Mouse (Mus musculus) forebrain, embryonic 11.5 days (tissue): ENCODE measurements around the gene Mki67. TPM values are rescaled to one million over a fixed set of nuclear protein-coding genes. Genes with fewer than 3 reads are reported as not detected.
A peak's percentile ranks its signal among the peaks of the same experiment; 100 is the strongest.
"Not testable (repeated sequence)": the region's sequence is repeated elsewhere in the genome, so short reads cannot be mapped to it uniquely, and the experiment has no call there.

Experiments used
- ATAC-seq: fragments of 200-750 bp; cut with Nextera tagmentation; replicated peaks from 2 replicates; pipeline ENCODE4 v1.8.0; 2017; ENCODE audit warnings: moderate TSS enrichment; ENCODE audit not compliant: low FRiP score
- DNase-seq: peaks from one replicate; pipeline ENCODE4 v3.0.0-alpha.2; 2017; ENCODE audit warnings: low spot score
- H3K27ac ChIP-seq: fragments of 300-500 bp; sonication (generic); 2 replicates; pipeline ENCODE4 v1.5.1; 2014; ENCODE audit warnings: low read depth, low read length
- H3K27me3 ChIP-seq: fragments of 300-500 bp; sonication (generic); 2 replicates; pipeline ENCODE4 v1.6.1; 2014; ENCODE audit warnings: mild to moderate bottlenecking, low read length, mixed read lengths; ENCODE audit not compliant: control insufficient read depth, insufficient read depth
- H3K36me3 ChIP-seq: fragments of 300-500 bp; sonication (generic); 2 replicates; pipeline ENCODE4 v1.6.1; 2014; ENCODE audit warnings: mild to moderate bottlenecking, low read length, moderate library complexity, mixed read lengths; ENCODE audit not compliant: control insufficient read depth, insufficient read depth
- H3K4me1 ChIP-seq: fragments of 300-500 bp; sonication (generic); replicated peaks from 2 replicates; pipeline ENCODE4 v1.6.1; 2014; ENCODE audit warnings: low read length, mixed read lengths; ENCODE audit not compliant: control insufficient read depth, insufficient read depth
- H3K4me2 ChIP-seq: fragments of 300-500 bp; sonication (generic); 2 replicates; pipeline ENCODE4 v1.6.1; 2014; ENCODE audit warnings: low read depth, mild to moderate bottlenecking, low read length, moderate library complexity, mixed read lengths; ENCODE audit not compliant: severe bottlenecking
- H3K4me3 ChIP-seq: fragments of 300-500 bp; sonication (generic); 2 replicates; pipeline ENCODE4 v1.5.1; 2014; ENCODE audit warnings: low read depth, low read length
- H3K9ac ChIP-seq: fragments of 300-500 bp; sonication (generic); 2 replicates; pipeline ENCODE4 v1.6.1; 2014; ENCODE audit warnings: low read length
- H3K9me3 ChIP-seq: fragments of 300-500 bp; sonication (generic); 2 replicates; pipeline ENCODE4 v1.6.1; 2016; ENCODE audit warnings: low read length, mixed read lengths; ENCODE audit not compliant: control insufficient read depth
- WGBS: fragments of 180-500 bp; shearing (Covaris S2); extraction: QIAGEN DNeasy Blood & Tissue Kit; methylation state at CpG from one replicate; pipeline ENCODE4 v1.1.7; 2014; 5-methylcytosine and 5-hydroxymethylcytosine counted together
- polyA plus RNA-seq: library from polyadenylated mRNA; unstranded; fragments of >200 nt; fragmentation: Nextera tagmentation; extraction: Ambion mirVana; gene quantifications from 2 replicates; pipeline ENCODE4 v1.2.1, GENCODE M21; 2014

Mki67 gene
- polyA plus RNA-seq, 1 experiment from 2014 or later = 76.5 TPM

DNA sequence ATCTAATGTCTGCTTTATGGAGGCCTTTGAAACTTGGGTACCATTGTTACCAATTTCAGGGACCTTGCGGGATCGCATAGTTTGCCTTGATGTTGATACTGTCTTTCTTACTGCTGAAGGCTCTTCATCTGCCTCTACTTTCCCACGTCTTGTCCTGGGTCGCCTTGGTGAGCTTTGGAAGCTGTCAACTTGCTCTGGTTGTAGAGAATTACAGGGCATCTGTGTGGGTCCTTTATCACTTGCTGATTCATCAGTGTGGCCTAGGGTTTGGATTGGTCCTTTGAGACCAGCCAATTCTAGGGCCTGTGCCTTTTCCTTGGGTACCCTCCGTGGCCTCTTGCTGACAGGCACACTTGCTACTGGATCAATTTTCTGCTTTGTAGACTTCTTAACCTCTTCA lies 21.4 kb downstream of the Mki67 start:
- WGBS = 93% methylated on average over 5 of the region's 5 CpGs
- H3K4me3 ChIP-seq = no peak overlapping the region
- no peak overlapping the region for H3K9ac ChIP-seq
- H3K4me1 ChIP-seq = no peaks in the 10 kb centered on the region
- ATAC-seq (no peak), DNase-seq (peak; percentile 24)
- no peaks in the 10 kb centered on the region for H3K9me3 ChIP-seq
- no peaks in the 10 kb centered on the region for H3K27me3 ChIP-seq
- no peak overlapping the region for H3K4me2 ChIP-seq
- H3K36me3 ChIP-seq = peaks cover 30% of the 10 kb centered on the region
- no peak overlapping the region for H3K27ac ChIP-seq

DNA sequence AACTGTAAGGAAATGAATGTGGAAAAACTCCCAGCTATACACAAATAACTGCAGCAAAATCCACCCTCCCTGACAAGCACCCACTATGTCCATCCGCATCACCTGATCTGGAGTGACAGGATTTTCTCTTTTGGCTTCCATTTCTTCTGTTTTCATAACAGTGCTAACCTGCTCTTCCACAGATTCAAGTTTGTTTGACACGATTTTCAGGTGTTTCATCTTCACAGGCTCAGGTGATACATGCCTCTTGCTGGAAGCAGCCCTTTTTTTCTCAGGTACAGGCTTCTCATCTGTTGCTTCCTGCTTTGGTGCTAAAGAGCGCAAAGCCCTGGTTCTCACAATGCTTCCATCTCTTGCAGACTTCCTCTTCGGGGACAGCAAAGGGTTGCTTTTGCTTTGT lies 22.0 kb downstream of the Mki67 start:
- DNase-seq = peak; percentile 4
- WGBS = 92% methylated on average over 4 of the region's 4 CpGs
- no peak overlapping the region for H3K27ac ChIP-seq

DNA sequence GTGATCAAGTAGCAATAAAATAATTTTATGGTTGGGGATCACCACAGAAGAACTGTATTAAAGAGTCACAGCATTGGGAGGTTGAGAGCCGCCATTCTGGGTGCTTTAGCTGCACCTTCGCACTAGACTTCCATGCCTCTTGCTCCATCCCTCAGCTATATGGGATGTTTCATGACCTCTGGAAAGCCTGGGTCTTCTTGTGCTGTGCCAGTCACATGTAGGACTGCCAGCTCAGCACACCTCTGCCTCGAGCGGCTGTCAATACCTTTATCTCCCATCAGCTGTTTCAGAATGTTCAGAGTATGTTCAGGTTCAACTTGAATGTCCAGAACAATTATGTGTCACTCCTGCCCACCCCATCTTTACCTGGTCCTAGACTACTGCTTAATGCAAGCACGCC lies 24.2 kb downstream of the Mki67 start:
- ATAC-seq (no peak), DNase-seq (no peak)
- H3K27me3 ChIP-seq = no peaks in the 10 kb centered on the region
- no peak overlapping the region for H3K4me3 ChIP-seq
- 93% methylated on average over 5 of the region's 5 CpGs for WGBS
- no peak overlapping the region for H3K4me2 ChIP-seq
- H3K9me3 ChIP-seq = no peaks in the 10 kb centered on the region
- H3K27ac ChIP-seq = no peak overlapping the region
- H3K4me1 ChIP-seq = no peaks in the 10 kb centered on the region
- H3K9ac ChIP-seq = no peak overlapping the region
- H3K36me3 ChIP-seq = peaks cover 37% of the 10 kb centered on the region

More for the DNA sequence above, 22.0 kb downstream of the Mki67 start:
- Histone ChIP-seq H3K27me3 (no peaks in the 10 kb centered on the region), H3K4me1 (no peaks in the 10 kb centered on the region), H3K4me3 (no peak overlapping the region), H3K9me3 (no peaks in the 10 kb centered on the region), H3K9ac (no peak overlapping the region), H3K36me3 (peaks cover 30% of the 10 kb centered on the region), H3K4me2 (no peak overlapping the region)
- no peak for ATAC-seq

DNA sequence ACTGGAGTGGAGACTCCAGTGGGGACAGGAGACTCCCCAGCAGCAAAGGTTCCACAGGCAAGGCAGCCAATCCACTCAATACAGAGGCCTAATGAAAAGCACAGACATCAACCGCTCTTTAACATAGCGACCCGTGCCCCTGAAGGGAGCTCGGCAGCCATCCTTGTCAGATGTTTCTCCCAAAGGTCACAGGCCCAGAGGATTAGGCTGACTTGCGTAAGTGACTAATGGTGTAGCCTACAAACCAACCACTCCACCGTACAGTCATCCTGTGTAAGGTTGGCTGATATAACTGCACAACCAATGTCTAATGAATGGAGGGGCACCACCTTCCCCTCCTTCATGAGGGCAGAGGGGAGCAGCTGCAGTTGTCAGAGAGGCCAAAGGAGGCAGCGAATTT lies 26.8 kb downstream of the Mki67 start:
- no peak overlapping the region for H3K27ac ChIP-seq
- H3K27me3 ChIP-seq = no peaks in the 10 kb centered on the region
- H3K4me3 ChIP-seq = no peak overlapping the region
- H3K4me1 ChIP-seq = no peaks in the 10 kb centered on the region
- H3K9me3 ChIP-seq = no peaks in the 10 kb centered on the region
- DNase-seq (peak; percentile 20), ATAC-seq (no peak)
- H3K36me3 ChIP-seq = peaks cover 22% of the 10 kb centered on the region; the same call in 1 of the 2 replicates
- 94% methylated on average over 7 of the region's 7 CpGs for WGBS
- H3K9ac ChIP-seq = no peak overlapping the region
- H3K4me2 ChIP-seq = no peak overlapping the region

DNA sequence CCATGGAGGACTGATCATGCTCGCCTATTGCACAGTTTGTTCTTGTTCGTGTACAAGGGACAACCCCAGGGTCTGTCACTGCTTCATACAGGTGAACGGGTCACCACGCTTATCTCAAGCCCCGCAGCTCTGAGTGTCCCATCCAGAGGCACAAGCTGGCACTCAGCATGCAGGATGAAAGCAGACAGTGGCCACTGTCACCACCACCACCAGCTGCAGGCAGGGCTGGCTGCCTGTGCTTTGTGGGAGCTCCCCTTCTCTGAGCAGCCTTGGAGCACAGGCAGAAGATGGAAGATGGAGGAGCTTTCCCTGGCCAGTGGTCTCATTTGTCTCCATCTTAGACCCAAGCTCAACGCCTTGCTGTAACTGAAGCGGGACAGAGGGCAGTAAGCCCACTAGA lies 31.2 kb downstream of the Mki67 start:
- Histone ChIP-seq H3K9me3 (no peaks in the 10 kb centered on the region), H3K27me3 (no peaks in the 10 kb centered on the region), H3K4me2 (no peak overlapping the region), H3K27ac (no peak overlapping the region), H3K36me3 (peaks cover 8% of the 10 kb centered on the region; the same call in 1 of the 2 replicates), H3K4me3 (no peak overlapping the region), H3K4me1 (no peaks in the 10 kb centered on the region), H3K9ac (no peak overlapping the region)
- 91% methylated on average over 7 of the region's 7 CpGs for WGBS
- no peak for ATAC-seq
- DNase-seq = no peak

DNA sequence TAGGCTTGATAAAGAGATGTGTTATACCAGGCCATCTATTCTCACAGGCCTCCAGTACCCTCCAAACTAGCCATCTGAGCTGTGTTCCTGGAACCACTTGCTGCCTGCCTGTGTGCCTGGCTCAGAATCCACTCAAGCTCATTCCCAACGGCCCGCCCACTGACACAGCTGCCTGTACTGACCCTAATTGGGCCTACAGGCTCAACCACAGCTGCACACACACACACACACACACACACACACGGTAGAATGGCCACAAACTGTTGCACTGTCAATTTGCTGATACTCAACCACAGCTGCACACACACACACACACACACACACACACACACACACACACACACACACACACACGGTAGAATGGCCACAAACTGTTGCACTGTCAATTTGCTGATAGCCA lies 32.1 kb downstream of the Mki67 start:
- WGBS = 81% methylated on average over 4 of the region's 4 CpGs
- H3K27me3 ChIP-seq, H3K9me3 ChIP-seq, H3K9ac ChIP-seq, H3K4me1 ChIP-seq, H3K4me3 ChIP-seq, H3K4me2 ChIP-seq, H3K27ac ChIP-seq, H3K36me3 ChIP-seq, DNase-seq, ATAC-seq: not testable (repeated sequence)

DNA sequence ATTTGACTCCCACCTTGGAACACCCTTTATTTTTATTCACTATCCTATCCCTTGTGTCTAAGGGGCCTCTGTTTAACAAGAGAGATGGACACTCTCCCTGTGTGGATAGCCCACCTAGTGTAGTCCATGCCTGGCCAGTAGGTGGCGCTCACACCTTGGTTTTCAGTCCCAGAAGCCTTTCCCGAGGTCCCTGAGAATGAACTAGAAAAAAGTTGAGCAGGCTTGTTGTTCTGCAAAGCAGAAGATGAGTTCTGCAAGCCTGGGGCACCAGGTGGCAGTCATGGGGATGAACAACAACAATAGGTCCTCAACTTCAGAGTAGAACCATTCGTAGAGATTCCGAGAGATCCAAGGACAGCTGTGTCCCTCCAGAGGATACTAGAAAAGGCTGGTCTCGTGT lies 35.8 kb downstream of the Mki67 start:
- WGBS = 65% methylated on average over 5 of the region's 5 CpGs
- ATAC-seq (no peak), DNase-seq (no peak)
- H3K4me2 ChIP-seq = no peak overlapping the region
- H3K4me1 ChIP-seq = no peaks in the 10 kb centered on the region
- H3K9ac ChIP-seq = no peak overlapping the region
- no peak overlapping the region for H3K4me3 ChIP-seq
- no peak overlapping the region for H3K27ac ChIP-seq
- no peaks in the 10 kb centered on the region for H3K9me3 ChIP-seq
- H3K27me3 ChIP-seq = no peaks in the 10 kb centered on the region
- no peaks in the 10 kb centered on the region; the same call in 1 of the 2 replicates for H3K36me3 ChIP-seq

DNA sequence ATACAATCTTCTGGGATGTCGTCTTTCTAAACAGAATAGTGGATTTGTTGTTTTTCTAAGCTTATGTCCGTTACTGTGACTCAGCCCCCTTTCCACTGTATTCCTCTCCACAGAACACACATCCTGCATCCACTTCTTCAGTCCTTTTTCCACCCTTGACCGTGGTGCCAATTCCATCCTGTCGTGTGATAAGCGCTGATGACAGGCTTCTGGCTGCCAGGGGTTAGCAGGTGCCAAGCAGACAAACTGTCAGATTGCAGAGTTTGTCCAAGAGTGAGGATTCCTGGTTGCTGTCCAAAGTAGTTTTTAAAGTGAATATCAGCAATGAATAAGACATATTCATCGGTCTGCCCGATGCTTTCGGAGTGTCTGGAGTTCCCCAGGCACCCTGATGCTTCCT lies 39.4 kb downstream of the Mki67 start:
- no peak for ATAC-seq
- WGBS = 90% methylated on average over 8 of the region's 8 CpGs

DNA sequence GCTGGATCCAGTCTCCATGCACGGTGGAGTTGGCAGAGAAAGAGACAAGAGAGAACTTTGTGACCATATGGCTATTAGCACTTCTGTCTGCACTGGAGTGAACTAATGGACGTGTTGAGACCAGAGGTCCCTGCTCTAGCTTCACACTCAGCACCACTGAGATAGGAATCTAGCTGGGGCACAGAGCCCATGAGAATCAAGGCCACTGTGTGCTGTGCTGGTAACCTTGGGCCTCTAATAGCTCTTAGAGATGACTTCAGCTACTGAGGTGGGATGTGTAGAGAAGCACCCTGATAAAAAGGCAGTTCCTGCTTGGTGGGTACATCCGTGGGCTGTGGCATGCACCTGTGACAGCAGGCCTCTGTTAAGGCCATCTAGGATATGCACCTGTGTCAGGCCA lies 42.6 kb downstream of the Mki67 start:
- DNase-seq (no peak), ATAC-seq (no peak)
- Histone ChIP-seq H3K4me1 (no peaks in the 10 kb centered on the region), H3K4me2 (no peak overlapping the region), H3K9ac (no peak overlapping the region), H3K9me3 (no peaks in the 10 kb centered on the region), H3K27ac (no peak overlapping the region), H3K27me3 (no peaks in the 10 kb centered on the region), H3K4me3 (no peak overlapping the region), H3K36me3 (no peaks in the 10 kb centered on the region)
- 73% methylated on average over 3 of the region's 3 CpGs for WGBS

More for the DNA sequence above, 39.4 kb downstream of the Mki67 start:
- no peaks in the 10 kb centered on the region for H3K4me1 ChIP-seq
- H3K9ac ChIP-seq = no peak overlapping the region
- H3K4me3 ChIP-seq = no peak overlapping the region
- no peak for DNase-seq
- no peak overlapping the region for H3K27ac ChIP-seq
- no peak overlapping the region for H3K4me2 ChIP-seq
- no peaks in the 10 kb centered on the region for H3K9me3 ChIP-seq
- H3K36me3 ChIP-seq = no peaks in the 10 kb centered on the region
- no peaks in the 10 kb centered on the region for H3K27me3 ChIP-seq
